Mouse (Mus musculus) erythroid progenitor cell, adult 5-6 weeks (primary cell): ENCODE measurements around the gene Ksr1. TPM values are rescaled to one million over a fixed set of nuclear protein-coding genes. Genes with fewer than 3 reads are reported as not detected.

Source experiments
- ATAC-seq: replicated peaks from 2 replicates; pipeline ENCODE4 v1.8.0; 2016; ENCODE audit warnings: moderate number of reproducible peaks, mild to moderate bottlenecking, moderate TSS enrichment, inconsistent platforms; ENCODE audit not compliant: poor library complexity, low FRiP score, severe bottlenecking
- total RNA-seq, 2 experiments: library from RNA; stranded (forward) in 1 of 2; stranded (reverse) in 1 of 2; fragments of 150-400 nt in 1 of 2; fragments of 186-747, 209-891 nt in 1 of 2; gene quantifications; 2 replicates each; pipeline versions ENCODE4 v1.2.3 to v1.2.4; 2015 to 2017; ENCODE audit warnings: low replicate concordance in 2 of 2

Gene Ksr1
- total RNA-seq, 2 experiments from 2014 or later = 1.5 to 4.2 TPM

- no peak for ATAC-seq
Observed at GRCm38 (mm10) chr11:79150301-79150700, 4.1 kb upstream of the Ksr1 start.

DNA sequence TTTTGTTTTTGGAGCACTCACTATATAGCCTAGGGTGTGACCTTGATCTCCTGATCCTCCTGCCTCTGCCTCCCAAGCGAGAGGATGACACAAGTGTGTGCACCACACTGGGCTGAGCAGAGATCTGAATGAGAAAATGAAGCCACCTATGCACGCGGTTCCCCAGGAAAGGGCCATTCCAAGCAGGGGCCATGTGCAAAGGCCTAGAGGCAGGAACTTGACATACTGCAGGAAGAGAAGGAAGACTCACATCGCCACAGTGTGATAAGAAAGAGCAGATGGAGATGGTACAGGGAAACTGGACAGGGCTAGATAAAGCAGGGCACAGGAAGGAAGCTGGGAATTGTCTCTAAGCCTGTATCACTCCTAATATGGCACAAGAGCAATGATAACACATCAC, 3.1 kb upstream of the Ksr1 start:
- no peak for ATAC-seq

GRCm38 (mm10) chr11:79148783-79149182, 2.6 kb upstream of the Ksr1 start:
- no peak for ATAC-seq

DNA sequence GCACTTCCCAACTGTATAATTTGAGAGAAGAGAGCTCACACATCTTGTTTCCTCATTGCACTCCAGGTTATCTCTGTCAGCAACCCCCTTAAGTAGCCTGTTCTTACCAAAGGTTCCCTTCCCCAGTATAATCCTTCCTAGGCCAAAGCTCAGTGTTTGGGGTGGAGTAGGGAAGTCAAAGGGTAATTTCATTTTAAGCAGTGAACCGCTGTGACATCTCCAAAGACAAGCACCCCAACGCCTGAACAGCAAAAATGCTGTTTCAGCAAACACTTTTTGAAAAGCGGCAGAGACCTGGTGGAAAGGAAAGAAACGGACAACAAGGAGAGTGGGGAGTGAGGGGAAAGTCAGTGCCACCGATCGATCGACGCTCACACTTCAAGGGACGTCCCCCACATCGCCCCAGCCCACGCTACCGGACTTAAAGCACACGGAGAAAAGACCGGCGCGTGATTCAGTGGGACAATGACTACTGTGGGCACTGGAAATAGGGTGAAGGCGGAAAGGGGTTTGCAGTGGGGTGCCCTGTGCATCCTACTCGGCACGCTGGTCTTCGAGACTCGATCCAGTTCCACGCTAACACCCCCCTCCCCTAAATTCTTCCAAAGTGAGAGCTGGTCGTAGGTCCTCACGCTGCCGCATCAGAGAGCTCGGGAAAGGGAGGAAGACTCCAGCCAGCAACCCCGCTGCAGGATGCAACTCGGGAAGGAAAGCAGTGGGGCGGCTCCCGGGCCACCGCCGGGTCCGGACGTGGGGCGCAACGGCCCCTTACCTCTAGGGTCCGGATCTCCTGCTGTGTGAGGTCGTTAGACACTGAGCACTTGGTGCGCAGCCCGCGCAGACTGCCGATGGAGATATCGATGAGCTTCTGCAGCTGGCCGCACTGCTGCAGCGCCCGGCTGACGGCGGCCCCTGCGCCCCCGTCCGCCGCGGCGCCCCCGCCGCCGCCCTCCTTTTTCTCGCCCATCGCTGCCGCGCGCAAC, 633 bp downstream of the Ksr1 start:
- no peak for ATAC-seq

DNA sequence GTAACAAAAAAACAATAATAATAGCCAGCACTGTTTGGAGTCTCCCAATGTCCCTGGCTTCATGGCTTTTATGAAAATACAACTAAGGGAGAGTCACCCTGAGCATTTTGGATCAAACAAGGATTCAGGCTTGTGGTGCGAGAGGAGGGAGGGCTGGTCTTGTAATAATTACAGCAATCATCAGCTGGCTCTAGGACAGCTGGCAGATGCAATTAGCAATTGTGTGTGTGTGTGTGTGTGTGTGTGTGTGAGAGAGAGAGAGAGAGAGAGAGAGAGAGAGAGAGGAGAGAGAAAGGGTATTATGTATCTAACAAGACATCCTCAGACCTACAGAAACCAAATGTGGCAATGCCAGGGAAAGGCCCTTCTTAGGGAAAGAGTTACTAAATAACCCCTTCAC, 1.5 kb downstream of the Ksr1 start:
- ATAC-seq = no peak

GRCm38 (mm10) chr11:79144043-79144591, 2.1 kb downstream of the Ksr1 start:
- ATAC-seq = no peak

- ATAC-seq = no peak
Observed at GRCm38 (mm10) chr11:79143322-79143721, 2.9 kb downstream of the Ksr1 start.

DNA sequence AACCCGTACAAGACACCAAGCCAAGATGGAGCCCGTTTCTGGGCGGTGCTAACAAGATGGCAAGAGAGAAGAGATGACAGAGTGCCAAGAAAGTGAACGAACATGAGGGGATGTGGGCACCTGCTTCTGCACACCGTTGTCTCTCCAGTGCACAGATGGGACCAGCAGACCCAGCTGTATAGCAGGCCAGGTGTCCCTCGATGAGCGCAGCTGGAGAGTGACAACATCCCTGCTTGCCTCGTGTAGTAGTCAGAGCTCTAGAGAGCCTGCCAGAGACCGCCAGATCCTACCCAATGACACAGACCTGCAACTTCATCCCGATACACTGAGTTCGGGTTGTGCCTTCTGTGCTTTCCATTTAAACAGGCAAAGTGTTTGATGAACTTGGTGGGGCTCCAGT, 3.8 kb downstream of the Ksr1 start:
- no peak for ATAC-seq

DNA sequence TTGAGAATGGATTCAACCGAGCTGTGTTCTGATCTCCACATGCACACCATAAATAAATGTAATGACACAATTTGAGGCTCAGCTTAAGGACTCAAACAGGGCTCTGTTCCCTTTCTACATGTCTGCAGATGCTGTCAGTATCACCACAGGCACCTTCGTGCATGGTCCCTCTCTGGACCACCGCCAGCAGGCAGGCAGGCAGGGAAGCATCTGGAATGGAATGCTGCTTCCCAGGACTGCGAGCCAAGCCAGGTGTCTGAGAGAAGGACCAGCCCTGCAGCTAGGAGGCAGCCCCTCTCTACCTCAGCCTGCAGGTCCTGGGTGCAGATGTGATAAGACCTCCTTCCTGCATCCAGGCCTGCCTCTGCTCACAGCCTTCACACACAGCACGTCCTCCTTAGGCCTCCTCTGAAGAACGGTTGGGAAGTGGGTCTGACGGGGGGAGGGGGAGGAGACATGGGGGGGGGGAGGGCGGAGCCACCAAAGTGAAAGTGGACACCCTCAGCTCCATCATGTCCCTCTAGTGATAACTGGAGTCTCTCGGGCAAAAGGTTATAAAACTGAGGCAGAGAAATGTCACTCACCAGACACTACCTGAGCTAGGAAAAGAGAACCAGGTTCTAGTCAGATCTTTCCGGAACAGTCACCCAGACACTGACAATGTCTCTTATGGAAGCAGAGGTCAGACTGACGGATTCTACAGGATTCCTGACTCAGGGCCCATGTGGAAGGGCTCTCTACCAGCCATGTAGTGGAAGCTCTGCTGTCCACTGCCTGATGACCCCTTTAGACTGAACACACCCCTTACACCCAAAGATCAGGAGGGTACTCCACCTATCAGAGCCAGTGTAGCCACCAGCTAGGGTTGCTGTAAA, 4.7 kb downstream of the Ksr1 start:
- no peak for ATAC-seq

GRCm38 (mm10) chr11:79140511-79140888, 5.7 kb downstream of the Ksr1 start:
- no peak for ATAC-seq

- ATAC-seq = no peak
Observed at GRCm38 (mm10) chr11:79139878-79140510, 6.2 kb downstream of the Ksr1 start.

DNA sequence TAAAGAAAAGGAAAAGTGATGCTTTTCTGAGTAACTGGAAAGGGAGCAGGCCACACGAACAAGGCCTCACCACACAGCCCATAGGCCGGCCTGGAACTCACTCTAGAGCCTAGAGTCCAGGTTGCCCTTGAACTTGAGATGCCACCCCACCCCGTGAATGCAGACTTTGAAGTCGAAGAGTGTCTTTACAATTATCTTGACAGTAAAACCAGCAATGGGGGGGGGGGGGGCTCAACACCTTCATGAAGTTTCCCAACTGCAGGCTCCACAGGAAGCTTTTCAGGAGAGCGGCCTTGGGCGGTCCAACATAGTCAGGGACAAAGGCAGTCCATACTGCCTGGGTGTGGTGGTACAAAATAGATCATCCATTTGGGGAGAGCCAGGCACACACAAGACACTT, 7.6 kb downstream of the Ksr1 start:
- no peak for ATAC-seq

DNA sequence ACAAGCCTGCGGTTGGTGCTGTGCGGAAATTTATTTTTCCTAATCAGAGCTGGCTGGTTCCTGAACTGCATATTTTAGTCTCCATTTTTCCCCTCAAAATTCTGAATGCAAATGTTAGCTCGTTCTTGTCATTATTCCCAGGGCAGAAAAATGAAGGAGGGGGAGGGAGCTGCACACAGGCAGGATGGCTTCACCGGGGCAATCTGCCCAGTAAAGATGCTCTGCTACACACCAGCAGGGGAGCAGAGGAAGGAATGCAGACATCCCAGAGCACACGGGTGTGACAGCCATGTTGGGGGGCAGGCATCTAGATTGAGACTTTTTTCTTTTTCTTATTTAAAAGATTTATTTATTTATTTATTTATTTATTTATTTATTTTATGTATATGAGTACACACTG, 9.0 kb downstream of the Ksr1 start:
- ATAC-seq = no peak

- no peak for ATAC-seq
Observed at GRCm38 (mm10) chr11:79135685-79136360, 10.4 kb downstream of the Ksr1 start.

DNA sequence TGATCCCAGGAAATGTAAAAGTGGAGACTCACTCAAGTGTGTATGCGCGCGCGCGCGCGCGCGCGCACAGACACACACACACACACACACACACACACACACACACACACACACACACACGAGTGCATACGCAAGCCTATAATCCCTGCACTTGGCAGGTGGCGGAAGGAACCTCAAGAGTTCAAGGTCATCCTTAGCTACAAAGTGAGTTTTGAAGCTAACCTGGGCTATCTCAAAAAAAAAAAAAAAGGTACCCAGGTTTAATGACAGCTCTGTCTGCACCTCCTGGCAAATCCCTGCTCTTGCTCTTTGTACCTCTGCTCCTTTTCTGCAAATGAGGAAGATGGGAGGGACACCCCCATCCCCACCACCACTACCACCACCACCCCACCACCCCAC, 11.1 kb downstream of the Ksr1 start:
- ATAC-seq = no peak

DNA sequence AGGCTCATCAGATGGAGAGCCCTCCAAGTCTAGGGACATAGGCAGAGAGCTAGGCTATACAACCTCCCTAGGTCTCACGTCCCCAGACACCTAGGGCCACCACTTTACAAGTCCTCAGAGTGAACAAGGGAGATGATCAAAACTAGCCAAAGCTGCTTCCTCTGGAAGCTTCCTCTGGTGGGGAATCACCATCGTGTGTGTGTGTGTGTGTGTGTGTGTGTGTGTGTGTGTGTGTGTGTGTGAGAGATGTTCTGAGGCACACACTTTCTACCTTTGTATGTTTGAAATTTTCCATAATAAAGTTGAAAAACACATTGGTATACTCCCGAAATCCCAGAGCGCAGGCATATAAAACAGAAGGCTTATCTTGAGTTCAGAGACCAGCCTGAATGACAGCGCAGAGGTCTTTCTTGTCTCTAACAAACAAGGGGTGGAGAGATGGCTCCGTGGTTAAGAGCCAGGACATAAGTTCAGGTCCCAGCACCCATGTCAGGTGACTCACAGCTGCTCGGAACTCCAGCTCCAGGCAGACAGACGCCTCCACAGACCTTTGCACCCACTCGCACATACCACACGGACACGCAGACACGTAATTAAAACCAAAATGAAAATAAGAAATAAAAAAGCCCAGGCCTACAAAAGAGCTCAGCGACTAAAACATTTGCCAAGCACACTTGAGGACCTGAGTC, 11.6 kb downstream of the Ksr1 start:
- no peak for ATAC-seq

DNA sequence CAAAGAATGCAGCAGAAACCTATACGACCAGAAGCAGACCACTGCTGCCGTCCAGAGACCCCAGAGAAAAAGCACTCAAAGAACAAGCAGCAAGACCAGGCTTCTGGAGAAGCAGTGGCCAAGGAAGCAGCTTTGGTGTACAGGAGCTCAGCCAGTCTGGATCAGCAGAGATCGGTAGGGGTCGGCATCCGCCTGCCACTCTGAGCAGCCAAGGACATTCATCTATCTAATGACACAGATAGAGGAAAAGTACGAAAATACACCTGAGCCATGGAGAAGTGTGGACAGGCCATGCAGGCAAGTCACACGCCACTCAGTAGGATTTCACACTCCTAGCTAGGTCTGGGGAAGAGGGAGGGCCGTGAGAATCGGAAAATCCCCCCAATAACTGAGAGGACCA, 12.2 kb downstream of the Ksr1 start:
- ATAC-seq = no peak

DNA sequence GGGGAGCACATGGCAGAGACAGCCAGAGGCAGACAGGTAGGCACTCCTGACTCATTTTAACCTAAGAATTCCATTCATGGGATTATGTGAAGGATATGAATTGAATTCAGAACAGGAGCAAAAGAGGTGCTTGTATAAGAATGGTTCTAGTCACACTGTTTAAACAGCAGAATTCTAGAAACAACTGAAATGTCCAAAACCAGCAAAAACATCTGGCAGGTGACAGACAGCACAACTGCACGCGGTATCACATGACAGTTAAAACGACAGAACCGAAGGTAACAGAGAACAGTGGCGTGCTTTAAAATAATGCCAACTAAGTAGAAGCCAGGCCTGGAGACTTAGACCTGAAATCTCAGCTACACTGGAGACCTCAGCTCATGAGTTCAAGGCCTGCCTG, 13.2 kb downstream of the Ksr1 start:
- ATAC-seq = no peak

- no peak for ATAC-seq
Observed at GRCm38 (mm10) chr11:79131949-79132411, 14.2 kb downstream of the Ksr1 start.
